ENCODE assay signal across 10 mouse cellular contexts in the genomic region with DNA sequence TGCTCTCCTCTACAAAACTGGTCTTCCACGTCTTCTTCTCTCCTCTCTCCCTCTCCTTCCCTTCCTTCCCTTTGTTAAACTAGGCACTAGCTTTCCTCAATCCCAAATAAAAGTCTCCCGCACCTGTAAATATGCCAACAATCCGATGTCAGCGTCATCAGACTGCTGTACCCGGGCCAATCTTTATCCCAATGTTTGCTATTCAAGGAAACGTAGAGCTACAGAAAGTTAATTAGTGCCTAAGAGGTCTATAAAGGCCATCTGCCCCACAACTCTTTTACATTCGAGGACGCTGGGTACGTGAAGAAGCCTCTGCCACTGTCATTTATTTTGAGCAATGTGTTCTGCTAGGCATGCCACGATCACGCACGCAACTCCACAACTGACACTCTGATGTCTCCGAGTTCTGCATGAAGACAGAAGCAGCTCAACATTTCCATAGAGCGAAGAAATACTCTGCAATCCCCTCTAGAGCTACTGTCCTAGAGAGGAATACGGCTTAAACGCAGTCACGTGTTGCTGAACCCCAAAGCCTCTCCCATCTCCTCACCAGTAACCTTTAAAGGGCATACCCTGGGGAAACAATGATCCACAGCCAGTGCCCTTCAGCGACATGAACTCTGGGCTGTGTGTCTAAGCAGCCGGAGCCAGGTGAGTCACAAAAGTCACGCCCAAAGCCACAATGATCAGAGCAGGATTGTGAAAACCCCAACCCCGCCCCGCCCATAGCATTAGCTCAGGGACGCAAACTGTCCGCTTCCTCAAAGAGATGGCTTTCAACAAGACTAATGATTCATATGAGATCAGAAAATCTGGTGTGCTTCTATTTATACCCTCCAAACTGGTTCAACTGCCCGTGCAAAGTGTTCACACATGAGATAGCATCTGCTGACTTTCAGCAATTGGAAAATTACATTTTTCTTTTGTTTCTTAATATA.
DNase-seq lines count a peak whose midpoint lies in the region; ATAC-seq lines count a peak whose summit lies in the region.
"Had no signal": no experiment of that assay in that cellular context is flagged by ENCODE, and none has a peak within 500 bp of the region (broad histone marks: within the 10 kb centered on the region; RNA-seq: fewer than 3 reads in every experiment).

No protein-coding gene starts in this region.

- no peak overlapping the region for H3K9ac ChIP-seq in kidney, embryonic 16.5 days (replicated peaks; ENCODE audit: low read length)
- no peak overlapping the region for H3K9ac ChIP-seq in heart, embryonic 12.5 days
- H3K9ac ChIP-seq: hindbrain, embryonic 15.5 days had no signal

- no peak overlapping the region for H3K27ac ChIP-seq in kidney, embryonic 16.5 days (ENCODE audit: low read length)
- no peak overlapping the region for H3K27ac ChIP-seq in heart, embryonic 12.5 days (ENCODE audit: poor library complexity, severe bottlenecking)
- H3K27ac ChIP-seq: hindbrain, embryonic 15.5 days had no signal

- no peak for DNase-seq in frontal cortex, postnatal 25 days (ENCODE audit: low spot score in 2 of 2)
- DNase-seq in MN1 (ENCODE audit: low spot score): peak; percentile 55
- no peak for DNase-seq in kidney, postnatal 10 days
- DNase-seq: right cerebral cortex, postnatal 25 days had no signal

- H3K4me3 ChIP-seq in kidney, embryonic 16.5 days (ENCODE audit: low read length): no peak overlapping the region
- no peak overlapping the region for H3K4me3 ChIP-seq in heart, embryonic 12.5 days
- H3K4me3 ChIP-seq: hindbrain, embryonic 15.5 days had no signal

- no peaks in the 10 kb centered on the region for H3K4me1 ChIP-seq in kidney, embryonic 16.5 days (ENCODE audit: insufficient read depth, low read length)
- H3K4me1 ChIP-seq in heart, embryonic 12.5 days (replicated peaks): no peaks in the 10 kb centered on the region; the same call in 1 of the 2 replicates
- H3K4me1 ChIP-seq: hindbrain, embryonic 15.5 days had no signal

- H3K9me3 ChIP-seq in kidney, embryonic 16.5 days (ENCODE audit: low read length): no peaks in the 10 kb centered on the region
- H3K9me3 ChIP-seq in heart, embryonic 12.5 days (replicated peaks): no peaks in the 10 kb centered on the region
- H3K9me3 ChIP-seq: hindbrain, embryonic 15.5 days had no signal

- 0 out of 2 replicates have a peak, but pooled peaks have one; percentile 15 for ATAC-seq in frontal cortex, adult (ENCODE audit: low TSS enrichment)
- peak; percentile 89 for ATAC-seq in granulocyte monocyte progenitor cell, adult 5-6 weeks (replicated peaks; ENCODE audit: poor library complexity, severe bottlenecking)
- ATAC-seq in neutrophil, adult 5-6 weeks (ENCODE audit: extremely low read depth, insufficient number of reproducible peaks, low FRiP score, poor library complexity, severe bottlenecking): peak; percentile 98
- no peak for ATAC-seq in kidney, embryonic 16.5 days (ENCODE audit: low FRiP score, low TSS enrichment)
- ATAC-seq in heart, embryonic 12.5 days (ENCODE audit: insufficient number of reproducible peaks, low FRiP score): no peak

- H3K4me2 ChIP-seq in kidney, embryonic 16.5 days (replicated peaks; ENCODE audit: low read depth, low read length): no peak overlapping the region
- no peak overlapping the region for H3K4me2 ChIP-seq in heart, embryonic 12.5 days
- H3K4me2 ChIP-seq: hindbrain, embryonic 15.5 days had no signal

- WGBS in kidney, embryonic 16.5 days: 69% methylated on average over 25 of the region's 25 CpGs
- 77% methylated on average over 25 of the region's 25 CpGs for WGBS in heart, embryonic 12.5 days

- no peaks in the 10 kb centered on the region for H3K36me3 ChIP-seq in kidney, embryonic 16.5 days (ENCODE audit: insufficient read depth, low read length)
- H3K36me3 ChIP-seq in heart, embryonic 12.5 days: no peaks in the 10 kb centered on the region
- H3K36me3 ChIP-seq: hindbrain, embryonic 15.5 days had no signal

- no peaks in the 10 kb centered on the region for H3K27me3 ChIP-seq in kidney, embryonic 16.5 days (ENCODE audit: insufficient read depth, low read length)
- 0 out of 2 replicates have a peak, but pooled peaks cover 3% of the 10 kb centered on the region for H3K27me3 ChIP-seq in heart, embryonic 12.5 days (replicated peaks)
- H3K27me3 ChIP-seq: hindbrain, embryonic 15.5 days had no signal

Comparison
In these comparisons a context has a peak if more than half of its experiments do, and no peak if none do; other contexts are left out.
1. ATAC-seq: peak in frontal cortex, adult (single experiment), granulocyte monocyte progenitor cell, adult 5-6 weeks (single experiment) and neutrophil, adult 5-6 weeks (single experiment); none in kidney, embryonic 16.5 days (single experiment) and heart, embryonic 12.5 days (single experiment).